Mouse (Mus musculus) CH12.LX (cell line): ENCODE results near the gene Adamtsl1. TPM values are rescaled to one million over a fixed set of nuclear protein-coding genes. Genes with fewer than 3 reads are reported as not detected.

ENCODE experiments used
- DNase-seq: peaks from one replicate; pipeline ENCODE4 v3.0.0-alpha.2; 2013; ENCODE audit errors: extremely low read depth
- H3K27ac ChIP-seq: 2 replicates; pipeline ENCODE4 v1.5.1; 2012; ENCODE audit warnings: low read depth, mild to moderate bottlenecking, control low read depth, moderate library complexity; ENCODE audit not compliant: insufficient read depth
- H3K27me3 ChIP-seq: replicated peaks from 2 replicates; pipeline ENCODE3; 2012; ENCODE audit warnings: inconsistent platforms
- H3K36me3 ChIP-seq, 2 experiments: replicated peaks in 1 of 2; 2 replicates each; pipeline versions ENCODE3 to v1.6.1; 2012; ENCODE audit warnings: inconsistent platforms in 1 of 2, low read length in 1 of 2, mild to moderate bottlenecking in 1 of 2, mixed read lengths in 1 of 2, moderate library complexity in 1 of 2; ENCODE audit not compliant: control insufficient read depth in 1 of 2, insufficient read depth in 1 of 2
- H3K4me1 ChIP-seq, 2 experiments: 2 replicates each; pipeline ENCODE4 v1.6.1; 2012; ENCODE audit warnings: inconsistent platforms in 1 of 2, moderate library complexity in 1 of 2; ENCODE audit not compliant: insufficient read depth in 2 of 2, control insufficient read depth in 1 of 2
- H3K4me2 ChIP-seq: 2 replicates; pipeline ENCODE4 v1.6.1; 2012; ENCODE audit warnings: low read depth, mild to moderate bottlenecking, control low read depth; ENCODE audit not compliant: poor library complexity, insufficient read depth, severe bottlenecking
- H3K4me3 ChIP-seq, 3 experiments: fragments of 150-350 bp in 1 of 3; sonication (generic) in 1 of 3; replicated peaks in 1 of 3; 2 replicates each; pipeline versions ENCODE3 to v1.5.1; 2011 to 2012; ENCODE audit warnings: low read depth in 2 of 3, low read length in 2 of 3, mild to moderate bottlenecking in 2 of 3, moderate library complexity in 2 of 3, control low read depth in 1 of 3, improper control_type of control experiment in 1 of 3, inconsistent platforms in 1 of 3, mixed read lengths in 1 of 3; ENCODE audit not compliant: poor library complexity in 1 of 3
- H3K79me2 ChIP-seq: replicated peaks from 2 replicates; pipeline ENCODE4 v1.6.1; 2012; ENCODE audit warnings: mild to moderate bottlenecking, moderate library complexity; ENCODE audit not compliant: control insufficient read depth, poor library complexity, insufficient read depth, severe bottlenecking; ENCODE audit errors: extremely low read depth
- H3K9ac ChIP-seq: 2 replicates; pipeline ENCODE4 v1.6.1; 2012; ENCODE audit warnings: low read depth, mild to moderate bottlenecking, control low read depth, moderate library complexity; ENCODE audit not compliant: insufficient read depth
- H3K9me3 ChIP-seq: replicated peaks from 2 replicates; pipeline ENCODE3; 2012; ENCODE audit warnings: low read length, inconsistent platforms, mixed read lengths
- BHLHE40 ChIP-seq: IDR thresholded peaks from 2 replicates; pipeline ENCODE4 v1.6.1; 2011; ENCODE audit warnings: mild to moderate bottlenecking, low read depth, low read length, improper control_type of control experiment
- CHD1 ChIP-seq: IDR thresholded peaks from 2 replicates; pipeline ENCODE4 v1.6.1; 2012; ENCODE audit warnings: low read depth, low read length, improper control_type of control experiment, inconsistent platforms
- CHD2 ChIP-seq: IDR thresholded peaks from 2 replicates; pipeline ENCODE4 v1.6.1; 2011; ENCODE audit warnings: low read length, improper control_type of control experiment
- E2F4 ChIP-seq: IDR thresholded peaks from 2 replicates; pipeline ENCODE4 v1.6.1; 2011; ENCODE audit warnings: low read depth, low read length, improper control_type of control experiment; ENCODE audit not compliant: insufficient replicate concordance
- ETS1 ChIP-seq: conservative IDR thresholded peaks from 2 replicates; pipeline ENCODE4 v1.6.1; 2012; ENCODE audit warnings: low read depth, mild to moderate bottlenecking, inconsistent platforms, low read length, improper control_type of control experiment, moderate library complexity
- GABPA ChIP-seq: IDR thresholded peaks from 2 replicates; pipeline ENCODE4 v1.6.1; 2012; ENCODE audit warnings: low read depth, low read length, improper control_type of control experiment, inconsistent platforms; ENCODE audit not compliant: insufficient replicate concordance
- HCFC1 ChIP-seq: IDR thresholded peaks from 2 replicates; pipeline ENCODE4 v1.6.1; 2012; ENCODE audit warnings: low read depth, mild to moderate bottlenecking, inconsistent platforms, low read length, improper control_type of control experiment
- JUND ChIP-seq: conservative IDR thresholded peaks from 2 replicates; pipeline ENCODE4 v1.6.1; 2011; ENCODE audit warnings: low read depth, low read length, improper control_type of control experiment
- KAT2A ChIP-seq: IDR thresholded peaks from 2 replicates; pipeline ENCODE4 v1.6.1; 2012; ENCODE audit warnings: low read length, improper control_type of control experiment, inconsistent platforms; ENCODE audit not compliant: insufficient replicate concordance
- MAZ ChIP-seq: IDR thresholded peaks from 2 replicates; pipeline ENCODE4 v1.6.1; 2012; ENCODE audit warnings: low read depth, mild to moderate bottlenecking, inconsistent platforms, low read length, improper control_type of control experiment, moderate library complexity
- MEF2A ChIP-seq: IDR thresholded peaks from 2 replicates; pipeline ENCODE4 v1.6.1; 2014; ENCODE audit warnings: low read depth, mild to moderate bottlenecking, inconsistent platforms, low read length, improper control_type of control experiment, borderline replicate concordance
- MXI1 ChIP-seq: IDR thresholded peaks from 2 replicates; pipeline ENCODE4 v1.6.1; 2011; ENCODE audit warnings: mild to moderate bottlenecking, low read depth, low read length, improper control_type of control experiment
- MYC ChIP-seq: IDR thresholded peaks from 2 replicates; pipeline ENCODE4 v1.6.1; 2011; ENCODE audit warnings: low read depth, mild to moderate bottlenecking, improper control_type of control experiment, low read length
- NELFE ChIP-seq: IDR thresholded peaks from 2 replicates; pipeline ENCODE4 v1.6.1; 2011; ENCODE audit warnings: low read depth, low read length, improper control_type of control experiment
- NRF1 ChIP-seq: IDR thresholded peaks from 2 replicates; pipeline ENCODE4 v1.6.1; 2014; ENCODE audit warnings: low read depth, mild to moderate bottlenecking, inconsistent platforms, low read length, improper control_type of control experiment, moderate library complexity
- PAX5 ChIP-seq: IDR thresholded peaks from 2 replicates; pipeline ENCODE4 v1.6.1; 2012; ENCODE audit warnings: low read length, inconsistent platforms, mixed read lengths
- POLR2A ChIP-seq: IDR thresholded peaks from 2 replicates; pipeline ENCODE4 v1.6.1; 2011; ENCODE audit warnings: low read depth, mild to moderate bottlenecking, improper control_type of control experiment, low read length
- POLR2AphosphoS2 ChIP-seq: IDR thresholded peaks from 2 replicates; pipeline ENCODE4 v1.6.1; 2011; ENCODE audit warnings: low read depth, low read length, improper control_type of control experiment
- RAD21 ChIP-seq: IDR thresholded peaks from 2 replicates; pipeline ENCODE4 v1.6.1; 2011; ENCODE audit warnings: low read depth, mild to moderate bottlenecking, low read length, improper control_type of control experiment, moderate library complexity
- USF1 ChIP-seq: IDR thresholded peaks from 2 replicates; pipeline ENCODE4 v1.6.1; 2014; ENCODE audit warnings: low read depth, mild to moderate bottlenecking, inconsistent platforms, low read length, improper control_type of control experiment
- ZC3H11A ChIP-seq: IDR thresholded peaks from 2 replicates; pipeline ENCODE4 v1.6.1; 2012; ENCODE audit warnings: low read depth, mild to moderate bottlenecking, inconsistent platforms, low read length, improper control_type of control experiment
- ZNF384 ChIP-seq: IDR thresholded peaks from 2 replicates; pipeline ENCODE4 v1.6.1; 2012; ENCODE audit warnings: low read depth, low read length, improper control_type of control experiment, inconsistent platforms
- dilution Hi-C: fragments of 300-500 bp; cut with MboI; formaldehyde crosslinking; loops from 2 replicates; pipeline ENCODE4 v1.14.3; 2020; ENCODE audit warnings: low sequenced_read_pairs; ENCODE audit not compliant: extremely low pct_unique_long_range_greater_than_20kb, extremely low pct_ligation_motif_present
- in situ Hi-C: fragments of 300-500 bp; cut with MboI; formaldehyde crosslinking; loops from 3 replicates; pipeline ENCODE4 v1.14.3; 2019; ENCODE audit warnings: low sequenced_read_pairs, low pct_ligation_motif_present, low pct_unique_long_range_greater_than_20kb, mixed read lengths
- polyA plus RNA-seq: library from polyadenylated mRNA; unstranded; fragments of >175 nt; gene quantifications from 2 replicates; pipeline ENCODE4 v1.2.1, GENCODE M21; 2012; ENCODE audit warnings: low read depth; ENCODE audit not compliant: insufficient read length
- total RNA-seq, 2 experiments: library from RNA; depleted of rRNA; stranded (reverse); fragments of 300-350 nt in 1 of 2; fragments of >200 nt in 1 of 2; gene quantifications; 2 replicates each; pipeline ENCODE4 v1.2.3; 2012 to 2014

Gene Adamtsl1
- total and polyA plus RNA-seq, 3 experiments: not detected

DNA sequence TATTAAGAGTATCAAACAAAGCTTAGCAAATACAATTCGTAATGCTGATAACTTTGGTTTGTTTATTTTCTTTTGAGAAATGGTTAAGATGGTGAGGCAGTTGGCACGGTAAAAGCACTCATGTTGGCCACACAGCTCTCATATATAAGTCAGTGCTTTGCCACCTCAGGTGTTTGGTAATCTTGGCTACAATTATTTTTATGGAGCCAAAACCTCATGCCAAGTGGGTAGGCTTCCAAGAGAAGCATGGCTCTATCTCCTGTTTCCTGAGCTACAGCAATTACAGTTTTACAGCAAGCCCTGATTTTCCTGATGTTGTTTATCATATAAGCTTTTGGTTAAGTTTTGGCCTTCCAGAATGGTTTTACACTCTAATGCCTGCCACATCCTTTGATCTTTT lies 795.2 kb downstream of the Adamtsl1 start:
- dilution Hi-C loops: no loop called here
- TF ChIP-seq ETS1 (no peak), RAD21 (no peak), CHD2 (no peak), MXI1 (no peak), MAZ (no peak), CHD1 (no peak), POLR2A (no peak), NRF1 (no peak)
- no peak overlapping the region for H3K9ac ChIP-seq
- no peaks in the 10 kb centered on the region for H3K79me2 ChIP-seq
- no peaks in the 10 kb centered on the region for H3K27me3 ChIP-seq
- H3K4me1 ChIP-seq: no peaks in the 10 kb centered on the region
- H3K9me3 ChIP-seq: no peaks in the 10 kb centered on the region
- no peak overlapping the region for H3K4me3 ChIP-seq
- H3K27ac ChIP-seq: no peak overlapping the region
- H3K4me2 ChIP-seq: no peak overlapping the region
- DNase-seq: no peak
- in situ Hi-C loops: no loop called here
- no peaks in the 10 kb centered on the region for H3K36me3 ChIP-seq

DNA sequence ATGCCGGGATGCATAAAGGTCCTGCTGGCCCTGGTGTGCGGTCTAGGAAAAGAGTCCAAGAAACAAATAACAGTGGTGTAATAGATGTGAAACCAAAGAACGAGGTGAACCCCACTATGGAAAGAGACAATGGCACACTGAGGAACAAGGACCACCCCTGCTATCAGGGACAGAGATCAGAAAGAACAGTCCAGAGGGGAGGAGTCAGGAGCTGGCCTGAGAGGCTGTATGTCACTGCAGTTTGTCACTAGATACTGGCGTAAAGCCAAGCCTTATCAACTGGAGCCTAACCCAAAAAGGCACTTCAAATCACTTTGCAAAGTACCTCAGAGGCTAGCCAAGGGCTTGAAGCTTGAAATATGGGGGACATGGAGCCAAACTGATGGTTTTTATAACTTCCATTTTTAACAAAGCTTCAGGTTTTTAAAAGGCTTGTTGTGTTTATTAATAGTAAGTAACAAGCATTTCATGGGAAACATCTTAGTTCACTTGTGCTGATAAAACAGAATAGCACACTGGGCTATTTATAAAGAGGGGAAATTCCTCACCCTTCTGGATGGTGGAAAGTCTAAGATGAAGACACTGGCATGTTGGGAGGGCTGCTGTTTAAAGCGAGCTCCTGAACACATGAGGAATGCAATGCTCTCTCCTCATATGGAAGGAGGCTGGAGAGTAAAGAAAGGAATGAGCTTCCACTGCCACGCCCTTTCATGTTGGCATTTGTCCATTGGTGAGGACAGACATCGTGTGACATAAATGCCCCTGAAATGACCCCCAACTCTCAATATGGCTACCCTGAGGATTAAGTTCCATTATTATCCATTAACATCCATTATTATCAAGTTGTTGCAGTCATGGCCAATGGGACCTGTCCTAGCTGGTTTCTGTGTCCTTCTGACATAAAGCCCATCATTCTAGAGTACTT lies 797.1 kb downstream of the Adamtsl1 start:
- no peaks in the 10 kb centered on the region for H3K4me1 ChIP-seq
- no peak for TF ChIP-seq ZC3H11A
- TF ChIP-seq USF1: no peak
- TF ChIP-seq, all 38 proteins: peak for 0
- Histone ChIP-seq H3K27me3 (no peaks in the 10 kb centered on the region), H3K36me3 (no peaks in the 10 kb centered on the region), H3K4me2 (no peak overlapping the region), H3K9me3 (no peaks in the 10 kb centered on the region), H3K79me2 (no peaks in the 10 kb centered on the region), H3K4me3 (no peak overlapping the region), H3K27ac (no peak overlapping the region), H3K9ac (no peak overlapping the region)
- dilution Hi-C loops: no loop called here
- in situ Hi-C loops: no loop called here
- no peak for DNase-seq

- Histone ChIP-seq H3K4me3 (no peak overlapping the region), H3K9ac (no peak overlapping the region), H3K27ac (no peak overlapping the region), H3K4me1 (no peaks in the 10 kb centered on the region), H3K36me3 (no peaks in the 10 kb centered on the region), H3K4me2 (no peak overlapping the region), H3K27me3 (no peaks in the 10 kb centered on the region), H3K79me2 (no peaks in the 10 kb centered on the region), H3K9me3 (no peaks in the 10 kb centered on the region)
- dilution Hi-C loops: no loop called here
- no peak for DNase-seq
- in situ Hi-C loops: no loop called here
- no peak for TF ChIP-seq ZNF384
- TF ChIP-seq MYC: no peak
- no peak for TF ChIP-seq E2F4
- TF ChIP-seq BHLHE40: no peak
- TF ChIP-seq MEF2A: no peak
- no peak for TF ChIP-seq RAD21
- TF ChIP-seq KAT2A: no peak
- TF ChIP-seq GABPA: no peak
- TF ChIP-seq PAX5: no peak
- no peak for TF ChIP-seq CHD1
- no peak for TF ChIP-seq CHD2
- TF ChIP-seq JUND: no peak
- no peak for TF ChIP-seq NELFE
- TF ChIP-seq POLR2AphosphoS2: no peak
- TF ChIP-seq HCFC1: no peak
Observed at GRCm38 (mm10) chr4:86312366-86312765, 798.4 kb downstream of the Adamtsl1 start.
